Mouse (Mus musculus) liver, embryonic 11.5 days (tissue): ENCODE results near the gene Smg1. TPM values are rescaled to one million over a fixed set of nuclear protein-coding genes. Genes with fewer than 3 reads are reported as not detected.

Experiments
- ATAC-seq: fragments of 200-750 bp; cut with Nextera tagmentation; replicated peaks from 2 replicates; pipeline ENCODE4 v1.8.0; 2017; ENCODE audit warnings: moderate number of reproducible peaks, mild to moderate bottlenecking, moderate TSS enrichment, moderate library complexity; ENCODE audit not compliant: low FRiP score
- DNase-seq: peaks from one replicate; pipeline ENCODE4 v3.0.0-alpha.2; 2017; ENCODE audit warnings: low spot score
- H3K27ac ChIP-seq: fragments of 300-500 bp; sonication (generic); 2 replicates; pipeline ENCODE4 v1.5.1; 2014; ENCODE audit warnings: mild to moderate bottlenecking, low read depth, low read length, control low read depth
- H3K27me3 ChIP-seq: fragments of 300-500 bp; sonication (generic); replicated peaks from 2 replicates; pipeline ENCODE4 v1.6.1; 2014; ENCODE audit warnings: low read length, mixed read lengths; ENCODE audit not compliant: control insufficient read depth, insufficient read depth
- H3K36me3 ChIP-seq: fragments of 300-500 bp; sonication (generic); 2 replicates; pipeline ENCODE4 v1.6.1; 2014; ENCODE audit warnings: mild to moderate bottlenecking, low read length, moderate library complexity, mixed read lengths; ENCODE audit not compliant: control insufficient read depth, insufficient read depth
- H3K4me1 ChIP-seq: fragments of 300-500 bp; sonication (generic); replicated peaks from 2 replicates; pipeline ENCODE4 v1.6.1; 2014; ENCODE audit warnings: low read length, mixed read lengths; ENCODE audit not compliant: control insufficient read depth, insufficient read depth
- H3K4me2 ChIP-seq: fragments of 300-500 bp; sonication (generic); 2 replicates; pipeline ENCODE4 v1.6.1; 2014; ENCODE audit warnings: mild to moderate bottlenecking, control low read depth, moderate library complexity
- H3K4me3 ChIP-seq: fragments of 300-500 bp; sonication (generic); 2 replicates; pipeline ENCODE4 v1.5.1; 2014; ENCODE audit warnings: low read depth, low read length, control low read depth
- H3K9ac ChIP-seq: fragments of 300-500 bp; sonication (generic); 2 replicates; pipeline ENCODE4 v1.6.1; 2014; ENCODE audit warnings: low read depth, low read length, control low read depth
- H3K9me3 ChIP-seq: fragments of 300-500 bp; sonication (generic); 2 replicates; pipeline ENCODE4 v1.6.1; 2016; ENCODE audit warnings: low read length, inconsistent platforms, mixed read lengths; ENCODE audit not compliant: control insufficient read depth
- WGBS: fragments of 180-500 bp; shearing (Covaris S2); extraction: QIAGEN DNeasy Blood & Tissue Kit; methylation state at CpG from one replicate; pipeline ENCODE4 v1.1.7; 2014; 5-methylcytosine and 5-hydroxymethylcytosine counted together
- polyA plus RNA-seq: library from polyadenylated mRNA; unstranded; fragments of >200 nt; fragmentation: Nextera tagmentation; extraction: Ambion mirVana; gene quantifications from 2 replicates; pipeline ENCODE4 v1.2.1, GENCODE M21; 2014

Smg1 gene
- polyA plus RNA-seq, 1 experiment from 2014 or later = 14.2 TPM

DNA sequence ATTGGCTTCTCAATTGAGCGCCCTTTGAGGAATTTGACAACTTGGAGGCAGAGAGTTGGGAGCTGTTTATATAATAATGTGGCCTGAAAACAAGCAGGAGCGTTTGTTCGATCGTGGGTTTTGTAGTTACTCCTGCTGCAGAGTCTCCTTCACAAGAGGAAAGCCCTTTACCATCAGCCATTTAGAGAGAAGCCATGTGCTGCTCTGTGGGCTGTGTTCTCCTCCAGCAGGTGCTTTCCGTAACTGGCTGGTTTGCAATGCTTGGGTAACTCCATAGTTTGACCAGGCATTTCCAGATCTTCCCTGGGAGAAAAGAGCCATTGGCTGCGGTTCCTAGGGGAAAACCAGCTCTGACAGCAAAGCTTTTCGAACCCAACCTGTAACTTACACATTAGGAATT is 30.7 kb upstream of the Smg1 start:
- 90% methylated on average over 7 of the region's 7 CpGs for WGBS
- H3K27me3 ChIP-seq = no peaks in the 10 kb centered on the region

DNA sequence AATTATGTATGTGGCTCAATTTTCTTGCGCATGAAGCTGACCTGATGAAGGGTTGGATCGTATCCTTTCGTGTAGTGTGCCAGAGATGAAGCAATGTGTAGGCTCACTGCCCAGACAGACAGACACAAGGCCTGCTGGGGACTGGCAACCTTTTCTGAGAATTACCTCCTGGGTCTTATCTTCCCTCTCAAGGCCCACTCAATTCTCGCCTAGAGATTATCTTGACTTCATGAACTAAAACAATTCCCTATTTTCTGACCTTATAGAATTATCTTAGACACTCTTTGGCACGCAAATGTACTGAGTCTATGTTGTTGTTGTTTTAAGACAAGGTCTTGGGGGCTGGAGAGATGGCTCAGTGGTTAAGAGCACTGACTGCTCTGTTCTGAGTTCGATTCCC is 22.6 kb upstream of the Smg1 start:
- no peaks in the 10 kb centered on the region for H3K27me3 ChIP-seq
- ATAC-seq (peak; percentile 87), DNase-seq (no peak)
- WGBS = 69% methylated on average over 6 of the region's 6 CpGs
- H3K9me3 ChIP-seq = no peaks in the 10 kb centered on the region
- no peak overlapping the region for H3K27ac ChIP-seq
- H3K4me2 ChIP-seq = no peak overlapping the region
- no peaks in the 10 kb centered on the region; the same call in 1 of the 2 replicates for H3K4me1 ChIP-seq
- H3K9ac ChIP-seq = no peak overlapping the region
- no peaks in the 10 kb centered on the region for H3K36me3 ChIP-seq
- no peak overlapping the region for H3K4me3 ChIP-seq

More for the DNA sequence above, 30.7 kb upstream of the Smg1 start:
- no peak overlapping the region for H3K4me2 ChIP-seq
- ATAC-seq (no peak), DNase-seq (no peak)
- no peaks in the 10 kb centered on the region for H3K36me3 ChIP-seq
- H3K4me1 ChIP-seq = no peaks in the 10 kb centered on the region
- H3K9me3 ChIP-seq = no peaks in the 10 kb centered on the region
- no peak overlapping the region for H3K27ac ChIP-seq
- no peak overlapping the region for H3K4me3 ChIP-seq
- no peak overlapping the region for H3K9ac ChIP-seq

DNA sequence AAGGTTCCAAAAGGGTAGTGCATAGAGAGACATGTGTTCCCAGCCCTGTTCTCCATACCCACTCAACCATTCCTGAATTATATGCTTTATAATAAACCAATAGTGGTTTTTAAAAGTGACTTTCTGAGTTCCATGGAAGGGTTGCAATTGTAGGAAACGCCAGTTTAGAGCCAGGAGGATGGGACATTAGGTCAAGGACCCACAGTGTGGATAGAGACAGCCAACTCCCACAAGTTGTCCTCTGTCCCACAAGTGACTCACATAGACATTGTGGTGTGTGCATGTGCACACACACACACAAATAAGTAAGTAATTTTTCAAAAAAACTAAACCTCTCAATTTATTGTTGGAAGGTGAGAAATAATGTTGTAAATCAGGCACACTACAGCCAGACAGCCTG is 20.1 kb upstream of the Smg1 start:
- no peak for DNase-seq
- H3K27me3 ChIP-seq = no peaks in the 10 kb centered on the region
- 72% methylated on average over 1 of the region's 1 CpGs for WGBS
- no peak overlapping the region for H3K27ac ChIP-seq
- H3K9me3 ChIP-seq = no peaks in the 10 kb centered on the region
- H3K4me1 ChIP-seq = no peaks in the 10 kb centered on the region; the same call in none of the 2 replicates
- no peak overlapping the region for H3K9ac ChIP-seq
- H3K4me2 ChIP-seq = no peak overlapping the region
- no peaks in the 10 kb centered on the region for H3K36me3 ChIP-seq
- no peak overlapping the region for H3K4me3 ChIP-seq
- no peak for ATAC-seq

DNA sequence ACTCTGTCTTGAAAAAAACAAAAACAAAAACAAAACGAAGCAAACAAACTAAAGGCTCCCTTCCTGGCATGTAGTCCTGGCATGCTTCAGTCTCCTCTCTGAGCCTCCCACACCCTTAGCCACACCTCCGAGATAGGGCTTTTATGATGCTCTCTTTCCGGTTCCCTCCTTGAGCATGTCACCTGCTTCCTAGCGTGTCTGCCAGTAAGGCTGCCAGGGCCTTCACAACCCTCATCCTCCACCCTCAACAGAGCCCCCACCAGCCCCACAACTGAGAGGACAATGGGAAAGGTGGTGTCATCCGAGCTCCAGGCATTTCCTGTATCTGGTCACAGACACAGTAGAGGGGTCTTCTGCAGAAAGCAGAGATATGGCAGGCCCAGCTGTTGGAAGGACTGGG is 18.9 kb upstream of the Smg1 start:
- Histone ChIP-seq H3K4me2 (no peak overlapping the region), H3K9ac (no peak overlapping the region), H3K36me3 (no peaks in the 10 kb centered on the region), H3K27me3 (no peaks in the 10 kb centered on the region), H3K4me3 (no peak overlapping the region), H3K4me1 (no peaks in the 10 kb centered on the region; the same call in none of the 2 replicates), H3K9me3 (no peaks in the 10 kb centered on the region), H3K27ac (no peak overlapping the region)
- WGBS = 42% methylated on average over 5 of the region's 5 CpGs
- no peak for ATAC-seq
- no peak for DNase-seq

DNA sequence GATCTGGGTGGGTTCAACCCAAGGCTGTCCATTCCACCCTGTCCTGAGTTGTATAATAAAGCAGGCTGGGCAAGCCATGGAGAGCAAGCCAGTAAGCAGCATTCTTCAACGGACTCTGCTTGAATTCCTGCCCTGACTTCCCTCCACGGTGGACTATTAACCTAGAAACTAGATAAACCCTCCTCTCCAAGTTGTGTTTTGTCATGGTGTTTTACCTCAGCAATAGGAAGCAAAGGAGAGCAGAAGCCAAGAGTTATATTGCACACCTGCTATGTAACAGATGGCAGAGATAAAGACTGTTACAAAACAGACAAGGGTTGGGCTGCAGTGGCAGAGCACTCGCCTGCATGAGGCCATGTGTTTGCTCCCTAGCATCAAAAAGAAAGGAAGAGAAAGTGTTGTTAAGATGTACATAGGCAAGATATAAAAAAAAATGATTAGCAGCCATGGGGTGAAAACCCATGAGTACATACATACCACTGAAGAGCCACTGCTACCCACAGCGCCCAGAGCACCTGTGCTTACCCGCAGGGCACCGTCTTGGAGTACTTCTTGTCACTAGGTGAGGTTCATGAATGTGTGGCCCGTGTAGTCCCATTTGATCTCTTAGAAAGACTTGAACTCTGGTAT is 16.3 kb upstream of the Smg1 start:
- WGBS = 84% methylated on average over 7 of the region's 7 CpGs
- Histone ChIP-seq H3K27me3 (no peaks in the 10 kb centered on the region), H3K9me3 (no peaks in the 10 kb centered on the region), H3K4me1 (no peaks in the 10 kb centered on the region; the same call in none of the 2 replicates), H3K4me3 (no peak overlapping the region), H3K4me2 (no peak overlapping the region), H3K27ac (no peak overlapping the region), H3K9ac (no peak overlapping the region), H3K36me3 (no peaks in the 10 kb centered on the region)
- DNase-seq = no peak
- no peak for ATAC-seq

DNA sequence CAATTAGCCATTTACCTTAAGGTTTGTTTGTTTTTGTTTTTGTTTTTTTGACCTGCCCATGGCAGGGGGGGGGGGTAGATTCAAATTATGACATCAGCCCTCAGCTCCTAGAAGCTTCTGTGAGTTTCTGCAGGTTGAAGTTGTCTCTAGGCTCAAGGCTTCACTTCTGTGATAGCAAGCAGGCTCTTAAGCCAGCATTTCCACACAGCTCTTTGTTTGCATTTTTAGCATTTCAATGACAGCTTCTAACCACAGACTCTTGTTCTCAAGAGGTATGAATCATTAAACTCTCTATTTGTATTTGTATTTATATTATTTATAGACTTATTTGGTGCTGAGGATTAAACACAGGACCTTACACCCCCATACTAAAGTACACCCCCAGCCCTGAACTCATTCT is 15.0 kb upstream of the Smg1 start:
- no peaks in the 10 kb centered on the region; the same call in none of the 2 replicates for H3K4me1 ChIP-seq
- ATAC-seq = no peak
- no peaks in the 10 kb centered on the region for H3K36me3 ChIP-seq
- no peak overlapping the region for H3K9ac ChIP-seq
- H3K27me3 ChIP-seq = no peaks in the 10 kb centered on the region
- H3K4me2 ChIP-seq = no peak overlapping the region
- no peak overlapping the region for H3K4me3 ChIP-seq
- H3K9me3 ChIP-seq = no peaks in the 10 kb centered on the region
- no peak overlapping the region for H3K27ac ChIP-seq
- DNase-seq = no peak

DNA sequence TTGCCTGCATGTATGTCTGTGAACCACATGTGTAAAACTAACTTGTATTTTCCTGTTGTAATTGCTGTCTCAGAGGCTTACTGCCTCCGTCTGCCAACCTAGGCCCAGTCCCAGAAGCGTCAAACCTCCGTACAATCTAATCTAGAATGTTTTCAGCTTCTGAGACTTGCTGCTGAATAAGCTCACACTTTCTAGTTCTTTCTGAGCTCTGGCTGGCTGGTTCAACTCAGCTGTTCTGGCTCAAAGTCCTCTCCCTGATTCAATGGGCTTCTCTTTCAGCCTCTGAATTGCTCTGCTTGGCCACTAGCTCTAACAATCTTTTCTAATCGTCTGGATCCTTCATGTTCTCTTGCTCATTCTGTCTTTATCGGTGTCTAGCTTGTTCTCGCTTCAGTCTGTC is 13.3 kb upstream of the Smg1 start:
- no peaks in the 10 kb centered on the region for H3K9me3 ChIP-seq
- WGBS = 79% methylated on average over 6 of the region's 6 CpGs

DNA sequence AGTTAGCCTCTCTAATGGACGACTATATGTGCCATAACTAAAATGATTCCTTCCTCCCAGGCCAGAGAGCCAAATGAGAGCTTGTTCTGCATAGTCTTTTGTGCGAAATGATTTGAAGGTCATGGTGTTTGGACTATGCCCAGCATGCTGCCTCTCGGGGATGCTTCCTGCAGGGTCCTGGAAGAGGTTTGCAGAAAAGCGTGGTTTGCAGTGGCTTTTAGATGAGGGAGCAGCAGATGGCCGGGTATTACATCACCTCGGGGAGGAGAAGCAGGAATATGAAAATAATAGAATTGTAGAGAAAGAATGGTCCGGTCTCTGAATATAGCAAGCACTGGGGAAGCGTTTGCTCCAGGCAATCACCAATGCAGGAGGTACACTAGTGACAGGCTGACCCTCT is 11.0 kb upstream of the Smg1 start:
- Histone ChIP-seq H3K36me3 (no peaks in the 10 kb centered on the region), H3K9ac (no peak overlapping the region), H3K4me1 (peaks cover 4% of the 10 kb centered on the region; the same call in 1 of the 2 replicates), H3K4me2 (no peak overlapping the region), H3K27ac (no peak overlapping the region), H3K4me3 (no peak overlapping the region), H3K27me3 (no peaks in the 10 kb centered on the region), H3K9me3 (no peaks in the 10 kb centered on the region)
- WGBS = 74% methylated on average over 8 of the region's 8 CpGs
- no peak for DNase-seq
- ATAC-seq = no peak

More for the DNA sequence above, 13.3 kb upstream of the Smg1 start:
- H3K4me1 ChIP-seq = peaks cover 4% of the 10 kb centered on the region; the same call in 1 of the 2 replicates
- H3K27me3 ChIP-seq = no peaks in the 10 kb centered on the region
- no peak for DNase-seq
- no peak for ATAC-seq
- H3K4me3 ChIP-seq = no peak overlapping the region
- H3K4me2 ChIP-seq = no peak overlapping the region
- H3K9ac ChIP-seq = no peak overlapping the region
- H3K36me3 ChIP-seq = no peaks in the 10 kb centered on the region
- no peak overlapping the region for H3K27ac ChIP-seq

DNA sequence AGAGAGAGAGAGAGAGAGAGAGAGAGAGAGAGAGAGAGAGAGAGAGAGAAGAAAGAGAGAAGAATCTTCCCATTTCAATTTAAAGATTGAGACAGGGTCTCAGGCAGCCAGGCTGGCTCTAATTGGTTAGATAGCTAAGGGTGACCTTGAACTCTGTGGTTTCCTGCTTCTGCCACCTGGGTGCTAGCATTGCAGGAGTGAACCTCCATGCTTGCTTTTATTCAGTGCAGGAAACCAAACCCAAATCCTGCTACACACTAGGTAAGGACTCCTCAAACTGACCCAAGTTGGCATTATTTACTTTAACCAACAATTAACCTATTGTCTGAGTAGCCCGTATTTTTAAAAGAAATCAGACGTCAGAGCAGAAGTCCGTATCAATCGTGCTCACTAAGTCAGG is 10.5 kb upstream of the Smg1 start:
- DNase-seq (no peak), ATAC-seq (no peak)
- Histone ChIP-seq H3K9me3 (no peaks in the 10 kb centered on the region), H3K36me3 (no peaks in the 10 kb centered on the region), H3K4me1 (peaks cover 4% of the 10 kb centered on the region), H3K27ac (no peak overlapping the region), H3K9ac (no peak overlapping the region), H3K4me2 (no peak overlapping the region), H3K4me3 (no peak overlapping the region), H3K27me3 (no peaks in the 10 kb centered on the region)
- WGBS = 75% methylated on average over 4 of the region's 4 CpGs
